Mouse (Mus musculus) forebrain, embryonic 11.5 days (tissue): Measurements from ENCODE around the gene Hist1h2af. TPM values are rescaled to one million over a fixed set of nuclear protein-coding genes. Genes with fewer than 3 reads are reported as not detected.
"Not testable (repeated sequence)": the region's sequence is repeated elsewhere in the genome, so short reads cannot be mapped to it uniquely, and the experiment has no call there.

Experiments
- ATAC-seq: fragments of 200-750 bp; cut with Nextera tagmentation; replicated peaks from 2 replicates; pipeline ENCODE4 v1.8.0; 2017; ENCODE audit warnings: moderate TSS enrichment; ENCODE audit not compliant: low FRiP score
- DNase-seq: peaks from one replicate; pipeline ENCODE4 v3.0.0-alpha.2; 2017; ENCODE audit warnings: low spot score
- H3K27ac ChIP-seq: fragments of 300-500 bp; sonication (generic); 2 replicates; pipeline ENCODE4 v1.5.1; 2014; ENCODE audit warnings: low read depth, low read length
- H3K27me3 ChIP-seq: fragments of 300-500 bp; sonication (generic); 2 replicates; pipeline ENCODE4 v1.6.1; 2014; ENCODE audit warnings: mild to moderate bottlenecking, low read length, mixed read lengths; ENCODE audit not compliant: control insufficient read depth, insufficient read depth
- H3K36me3 ChIP-seq: fragments of 300-500 bp; sonication (generic); 2 replicates; pipeline ENCODE4 v1.6.1; 2014; ENCODE audit warnings: mild to moderate bottlenecking, low read length, moderate library complexity, mixed read lengths; ENCODE audit not compliant: control insufficient read depth, insufficient read depth
- H3K4me1 ChIP-seq: fragments of 300-500 bp; sonication (generic); replicated peaks from 2 replicates; pipeline ENCODE4 v1.6.1; 2014; ENCODE audit warnings: low read length, mixed read lengths; ENCODE audit not compliant: control insufficient read depth, insufficient read depth
- H3K4me2 ChIP-seq: fragments of 300-500 bp; sonication (generic); 2 replicates; pipeline ENCODE4 v1.6.1; 2014; ENCODE audit warnings: low read depth, mild to moderate bottlenecking, low read length, moderate library complexity, mixed read lengths; ENCODE audit not compliant: severe bottlenecking
- H3K4me3 ChIP-seq: fragments of 300-500 bp; sonication (generic); 2 replicates; pipeline ENCODE4 v1.5.1; 2014; ENCODE audit warnings: low read depth, low read length
- H3K9ac ChIP-seq: fragments of 300-500 bp; sonication (generic); 2 replicates; pipeline ENCODE4 v1.6.1; 2014; ENCODE audit warnings: low read length
- H3K9me3 ChIP-seq: fragments of 300-500 bp; sonication (generic); 2 replicates; pipeline ENCODE4 v1.6.1; 2016; ENCODE audit warnings: low read length, mixed read lengths; ENCODE audit not compliant: control insufficient read depth
- WGBS: fragments of 180-500 bp; shearing (Covaris S2); extraction: QIAGEN DNeasy Blood & Tissue Kit; methylation state at CpG from one replicate; pipeline ENCODE4 v1.1.7; 2014; 5-methylcytosine and 5-hydroxymethylcytosine counted together
- polyA plus RNA-seq: library from polyadenylated mRNA; unstranded; fragments of >200 nt; fragmentation: Nextera tagmentation; extraction: Ambion mirVana; gene quantifications from 2 replicates; pipeline ENCODE4 v1.2.1, GENCODE M21; 2014

Hist1h2af gene
- polyA plus RNA-seq, 1 experiment from 2014 or later = 7.7 TPM

DNA sequence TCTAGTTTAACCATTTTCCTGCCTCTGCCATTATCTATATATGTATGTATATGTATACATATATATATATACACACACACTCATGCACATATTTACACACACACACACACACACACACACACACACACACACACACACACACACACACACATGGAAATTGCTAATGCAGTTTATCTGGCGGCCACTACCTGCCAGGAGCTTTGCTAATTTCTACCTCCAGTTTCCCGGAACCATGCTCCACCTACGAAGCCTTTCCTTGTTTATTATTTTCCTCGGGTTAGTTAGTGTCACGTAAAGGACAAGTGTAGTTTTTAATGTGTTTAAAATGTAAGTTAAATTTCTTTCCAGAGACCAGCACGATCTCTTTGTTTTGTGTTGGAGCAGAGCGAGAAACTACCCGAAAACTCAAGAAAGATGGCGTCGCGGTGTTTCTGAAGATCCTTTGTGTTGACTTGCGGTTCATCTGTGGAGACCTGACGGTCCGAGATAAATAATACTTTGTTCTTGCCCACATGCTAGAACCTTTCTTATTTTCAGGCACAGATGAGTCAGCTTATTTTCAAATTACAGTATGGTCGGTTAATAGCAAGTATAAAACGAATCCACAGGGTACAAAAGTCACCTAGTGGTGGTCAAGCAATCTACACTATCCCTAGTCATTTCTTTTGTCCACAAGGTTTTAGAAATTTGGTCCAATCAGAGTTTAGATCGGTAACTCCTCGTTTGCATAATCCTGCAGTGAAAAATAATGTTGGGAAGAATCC, 29.2 kb downstream of the Hist1h2af start:
- H3K27ac ChIP-seq = peak overlapping the region; percentile 96
- H3K4me2 ChIP-seq = peak overlapping the region; percentile 62
- H3K27me3 ChIP-seq = no peaks in the 10 kb centered on the region
- no peaks in the 10 kb centered on the region for H3K36me3 ChIP-seq
- H3K9me3 ChIP-seq = no peaks in the 10 kb centered on the region
- H3K9ac ChIP-seq = peak overlapping the region; percentile 70
- 5% methylated on average over 18 of the region's 18 CpGs for WGBS
- DNase-seq = no peak
- ATAC-seq = peak; percentile 56
- H3K4me1 ChIP-seq = no peaks in the 10 kb centered on the region
- H3K4me3 ChIP-seq = peak overlapping the region; percentile 19

DNA sequence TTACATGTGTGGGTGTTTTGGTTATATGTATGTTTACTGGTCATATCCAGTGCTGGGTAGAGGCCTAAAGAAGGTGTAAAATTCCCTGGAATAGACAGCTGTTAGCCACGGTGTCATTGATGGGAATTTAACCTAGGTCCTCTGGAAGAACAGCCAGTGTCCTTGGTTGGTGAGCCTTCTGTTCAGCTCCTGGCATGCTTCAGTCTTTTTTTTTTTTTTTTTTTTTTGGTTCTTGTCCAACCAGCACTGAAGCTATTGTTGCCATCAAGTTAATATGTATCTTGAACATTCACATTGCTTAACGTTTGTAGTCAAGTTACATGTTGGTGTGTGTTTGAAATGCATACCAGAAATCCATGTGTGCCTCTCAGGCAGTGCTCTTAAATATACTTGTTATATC, 30.8 kb downstream of the Hist1h2af start:
- peak overlapping the region; percentile 96; the same call in 1 of the 2 replicates for H3K27ac ChIP-seq
- no peak overlapping the region for H3K9ac ChIP-seq
- ATAC-seq = no peak

DNA sequence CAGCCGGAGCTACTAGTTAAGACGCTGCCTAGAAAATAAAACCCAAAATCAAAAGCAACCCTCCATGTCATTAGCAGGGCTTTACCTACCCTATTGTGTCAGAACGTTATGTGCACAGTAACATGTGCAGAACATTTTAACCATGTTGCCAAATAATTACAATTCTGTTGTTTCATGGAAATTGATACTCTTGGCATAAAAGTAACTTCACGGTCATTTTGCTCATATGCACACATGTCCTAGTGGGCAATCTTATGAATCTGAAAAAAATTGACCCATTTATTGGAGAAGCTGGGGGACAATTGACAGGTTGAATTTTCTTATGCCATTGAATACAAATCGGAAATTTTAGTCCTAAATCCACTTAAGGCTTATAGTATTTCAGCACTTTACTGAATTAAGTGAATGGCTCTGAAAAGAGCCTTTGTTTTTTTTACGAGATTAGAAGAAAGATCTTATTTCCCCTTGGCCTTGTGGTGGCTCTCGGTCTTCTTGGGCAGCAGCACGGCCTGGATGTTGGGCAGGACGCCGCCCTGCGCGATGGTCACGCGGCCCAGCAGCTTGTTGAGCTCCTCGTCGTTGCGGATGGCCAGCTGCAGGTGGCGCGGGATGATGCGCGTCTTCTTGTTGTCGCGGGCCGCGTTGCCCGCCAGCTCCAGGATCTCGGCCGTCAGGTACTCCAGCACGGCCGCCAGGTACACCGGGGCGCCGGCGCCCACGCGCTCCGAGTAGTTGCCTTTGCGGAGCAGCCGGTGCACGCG, 36.7 kb downstream of the Hist1h2af start:
- peak overlapping the region; percentile 49 for H3K4me2 ChIP-seq
- DNase-seq, H3K27me3 ChIP-seq, ATAC-seq, H3K9me3 ChIP-seq, H3K36me3 ChIP-seq, H3K4me1 ChIP-seq: not testable (repeated sequence)
- peak overlapping the region; percentile 96 for H3K27ac ChIP-seq
- whole genome bisulfite sequencing = under 1% methylated on average over 20 of the region's 41 CpGs
- peak overlapping the region; percentile 45 for H3K4me3 ChIP-seq
- H3K9ac ChIP-seq = peak overlapping the region; percentile 57

More for the DNA sequence above, 30.8 kb downstream of the Hist1h2af start:
- WGBS = 84% methylated on average over 2 of the region's 2 CpGs
- Histone ChIP-seq H3K4me2 (no peak overlapping the region), H3K27me3 (no peaks in the 10 kb centered on the region), H3K9me3 (no peaks in the 10 kb centered on the region), H3K36me3 (no peaks in the 10 kb centered on the region), H3K4me1 (no peaks in the 10 kb centered on the region), H3K4me3 (no peak overlapping the region)
- DNase-seq = no peak

DNA sequence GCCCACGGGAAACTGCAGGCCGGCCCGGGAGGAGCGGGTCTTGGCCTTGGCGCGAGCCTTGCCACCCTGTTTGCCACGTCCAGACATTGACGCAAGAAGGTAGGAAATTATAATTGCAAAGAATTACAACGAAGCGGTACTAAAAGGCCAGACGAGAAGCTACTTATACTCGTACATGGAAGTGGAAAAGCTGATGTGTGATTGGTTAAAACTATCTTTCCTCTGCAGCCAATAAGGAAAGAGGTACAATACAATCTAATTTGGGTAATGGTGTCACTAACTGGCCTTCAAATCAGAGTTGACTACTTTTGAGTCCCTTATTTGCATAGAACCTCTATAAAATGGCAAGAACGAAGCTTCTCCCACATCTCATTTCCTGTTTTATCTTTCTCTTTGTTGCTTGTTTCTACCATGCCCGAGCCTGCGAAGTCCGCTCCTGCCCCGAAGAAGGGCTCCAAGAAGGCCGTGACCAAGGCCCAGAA, 37.4 kb downstream of the Hist1h2af start, which contains the start of the genes Hist1h2ae and Hist1h2bg:
Hist1h2ae (minus strand) TSS at position 199 of the 482 bp plus-strand sequence.
Hist1h2bg (plus strand) TSS at position 375 of the 482 bp plus-strand sequence.
- H3K9me3 ChIP-seq = no peaks in the 10 kb centered on the region
- H3K4me1 ChIP-seq = peaks cover 7% of the 10 kb centered on the region; the same call in 1 of the 2 replicates
- H3K36me3 ChIP-seq = no peaks in the 10 kb centered on the region
- no peaks in the 10 kb centered on the region for H3K27me3 ChIP-seq
- ATAC-seq (peak; percentile 89), DNase-seq (peak; percentile 83)
- WGBS = 0% methylated on average over 18 of the region's 18 CpGs
- peak within 1 kb of the TSS; percentile 96 for H3K27ac ChIP-seq
- peak within 1 kb of the TSS; percentile 66 for H3K4me2 ChIP-seq
- peak within 1 kb of the TSS; percentile 72 for H3K9ac ChIP-seq
- peak within 1 kb of the TSS; percentile 45 for H3K4me3 ChIP-seq

DNA sequence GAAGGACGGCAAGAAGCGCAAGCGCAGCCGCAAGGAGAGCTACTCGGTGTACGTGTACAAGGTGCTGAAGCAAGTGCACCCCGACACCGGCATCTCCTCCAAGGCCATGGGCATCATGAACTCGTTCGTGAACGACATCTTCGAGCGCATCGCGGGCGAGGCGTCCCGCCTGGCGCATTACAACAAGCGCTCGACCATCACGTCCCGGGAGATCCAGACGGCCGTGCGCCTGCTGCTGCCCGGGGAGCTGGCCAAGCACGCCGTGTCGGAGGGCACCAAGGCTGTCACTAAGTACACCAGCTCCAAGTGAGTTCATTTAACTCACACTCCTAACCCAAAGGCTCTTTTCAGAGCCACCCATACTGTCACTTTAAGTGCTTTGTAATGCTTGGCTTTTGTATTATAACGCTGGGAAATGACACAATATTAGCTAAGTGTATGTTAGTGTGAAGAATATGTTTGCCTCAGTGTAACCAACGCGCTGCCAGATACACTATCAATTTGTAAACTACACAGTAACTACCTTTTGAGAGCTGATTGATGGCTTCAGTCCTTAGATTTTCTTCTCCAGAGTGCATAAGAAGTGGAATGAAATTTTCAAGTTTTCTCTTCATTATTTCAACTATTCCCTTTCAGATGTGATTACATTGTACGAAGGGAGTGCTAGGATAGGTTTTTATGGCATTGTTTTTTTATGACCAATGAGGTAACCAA, 38.0 kb downstream of the Hist1h2af start:
- Histone ChIP-seq H3K9ac (peak overlapping the region; percentile 72), H3K4me2 (peak overlapping the region; percentile 66), H3K4me3 (peak overlapping the region; percentile 45), H3K27ac (peak overlapping the region; percentile 96)
- DNase-seq, H3K4me1 ChIP-seq, ATAC-seq, H3K9me3 ChIP-seq, H3K27me3 ChIP-seq, H3K36me3 ChIP-seq: not testable (repeated sequence)
- WGBS = under 1% methylated on average over 9 of the region's 34 CpGs

DNA sequence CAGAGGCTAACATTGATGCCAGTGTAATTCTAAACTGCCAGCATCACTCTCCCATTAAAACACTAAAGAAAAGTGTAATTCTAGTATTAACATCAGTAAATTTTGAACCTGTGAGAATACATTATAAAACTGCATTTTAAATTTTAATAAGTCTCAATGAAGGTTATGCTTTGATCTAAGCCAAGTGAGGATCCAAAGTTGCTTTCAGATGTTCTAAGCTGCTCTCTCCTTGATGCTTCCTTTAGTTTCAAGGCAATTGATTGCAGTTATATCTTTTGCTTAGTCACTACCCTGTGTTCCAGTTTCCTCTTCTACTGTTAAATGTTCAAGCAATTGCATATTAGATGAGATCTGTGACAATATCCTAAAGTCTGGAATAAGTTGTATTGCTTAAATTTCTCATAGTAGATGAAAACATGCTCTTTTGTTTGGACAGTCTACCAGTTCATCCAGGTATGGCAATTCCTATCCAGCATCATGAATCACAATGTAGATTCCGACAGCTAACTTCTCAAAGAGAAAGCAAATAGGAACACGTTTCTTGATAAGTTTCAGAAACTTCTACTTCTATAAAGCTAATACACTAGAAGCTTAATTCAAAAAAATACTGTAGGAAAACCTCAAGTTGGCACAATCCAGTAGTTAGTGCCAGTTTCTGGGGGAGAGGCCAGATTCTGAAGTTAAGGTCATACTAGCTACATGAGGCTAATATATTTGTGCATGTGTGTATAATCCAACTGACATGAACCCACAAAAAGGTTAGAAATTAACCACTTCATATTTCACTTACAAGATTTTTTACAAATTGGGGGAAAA, 38.7 kb downstream of the Hist1h2af start:
- WGBS = 47% methylated on average over 2 of the region's 2 CpGs
- no peaks in the 10 kb centered on the region for H3K36me3 ChIP-seq
- H3K4me2 ChIP-seq = peak overlapping the region; percentile 66
- peaks cover 7% of the 10 kb centered on the region; the same call in 1 of the 2 replicates for H3K4me1 ChIP-seq
- no peaks in the 10 kb centered on the region for H3K27me3 ChIP-seq
- H3K9me3 ChIP-seq = no peaks in the 10 kb centered on the region
- ATAC-seq = no peak
- H3K27ac ChIP-seq = peak overlapping the region; percentile 96
- DNase-seq = no peak
- H3K4me3 ChIP-seq = peak overlapping the region; percentile 45
- H3K9ac ChIP-seq = peak overlapping the region; percentile 72

DNA sequence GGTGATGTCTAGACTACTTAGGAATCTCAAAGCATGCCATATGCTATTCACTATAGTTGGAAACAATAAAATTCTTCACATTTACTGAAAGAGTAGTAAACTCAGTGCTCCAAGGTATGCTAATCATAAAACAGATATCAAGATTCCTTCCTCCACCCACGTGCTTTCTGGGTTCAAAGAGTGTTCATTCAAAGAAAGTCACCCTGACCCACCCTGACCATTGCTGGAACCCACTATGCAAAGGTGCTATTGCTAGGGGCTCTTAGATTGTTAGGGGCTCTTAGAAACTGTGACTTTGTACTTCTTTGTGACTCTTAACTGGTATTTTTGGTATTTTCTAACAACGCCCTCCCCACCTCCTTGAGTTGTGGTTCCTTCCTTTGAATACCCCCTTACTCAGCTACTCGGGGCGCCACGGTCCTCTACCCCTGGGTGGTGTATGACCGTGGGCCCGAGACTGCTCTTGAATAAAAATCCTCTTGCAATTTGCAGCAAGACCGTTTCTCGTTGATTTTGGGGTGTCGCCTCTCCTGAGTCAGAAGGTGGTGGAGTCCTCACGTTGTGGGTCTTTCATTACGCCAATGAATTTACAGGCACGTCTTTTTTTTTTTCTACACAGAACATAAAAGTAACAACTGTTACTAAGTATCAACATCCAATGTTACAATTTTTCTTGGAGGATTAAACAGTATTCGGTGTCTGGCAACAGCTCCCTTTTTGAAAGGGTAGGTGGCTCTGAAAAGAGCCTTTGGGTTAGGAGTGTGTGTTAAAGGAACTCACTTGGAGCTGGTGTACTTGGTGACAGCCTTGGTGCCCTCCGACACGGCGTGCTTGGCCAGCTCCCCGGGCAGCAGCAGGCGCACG, 39.6 kb downstream of the Hist1h2af start:
- not testable (repeated sequence) for H3K4me1 ChIP-seq, H3K36me3 ChIP-seq, ATAC-seq, H3K27me3 ChIP-seq, H3K9me3 ChIP-seq
- DNase-seq = peak; percentile 62
- Histone ChIP-seq H3K4me3 (peak overlapping the region; percentile 45), H3K27ac (peak overlapping the region; percentile 96), H3K4me2 (peak overlapping the region; percentile 66), H3K9ac (peak overlapping the region; percentile 72)
- 11% methylated on average over 17 of the region's 20 CpGs for WGBS
